24 mouse cellular contexts compared by ENCODE assay signal in the genomic region with DNA sequence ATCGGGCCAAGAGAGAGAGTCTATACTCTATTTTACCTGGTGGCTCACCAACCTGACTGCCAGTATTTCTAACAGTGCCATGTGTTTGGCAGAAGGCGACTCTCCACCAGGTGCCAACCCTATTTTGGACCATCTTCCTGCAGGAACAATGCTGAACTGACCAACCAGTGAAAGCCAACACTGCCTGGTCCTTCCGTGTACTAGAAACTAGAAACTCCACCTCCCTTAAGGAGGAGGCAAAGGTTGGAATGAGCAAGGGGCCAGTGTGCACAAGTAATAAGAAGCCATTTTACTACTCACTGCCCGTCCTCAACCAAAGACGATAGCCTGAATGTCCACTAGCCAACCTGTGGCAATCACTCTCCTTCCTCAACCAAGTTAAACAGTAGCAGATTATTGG. TPM values are rescaled to one million over a fixed set of nuclear protein-coding genes. Genes with fewer than 3 reads are reported as not detected.
A peak's percentile ranks its signal among the peaks of the same experiment; 100 is the strongest.
DNase-seq lines count a peak whose midpoint lies in the region; ATAC-seq and TF ChIP-seq lines count a peak whose summit lies in the region.
"Had no signal": no experiment of that assay in that cellular context is flagged by ENCODE, and none has a peak within 500 bp of the region (broad histone marks: within the 10 kb centered on the region; RNA-seq: fewer than 3 reads in every experiment).

No protein-coding gene starts in this region.

- 88% methylated on average over 5 of the region's 5 CpGs for WGBS in heart, embryonic 10.5 days
- 61% methylated on average over 5 of the region's 5 CpGs for WGBS in kidney, adult 2 months
- whole genome bisulfite sequencing in kidney, embryonic 14.5 days, result 78% methylated on average over 5 of the region's 5 CpGs
- 91% methylated on average over 5 of the region's 5 CpGs for WGBS in midbrain, embryonic 11.5 days
- 91% methylated on average over 5 of the region's 5 CpGs for WGBS in midbrain, embryonic 10.5 days

- H3K4me1 ChIP-seq in heart, embryonic 10.5 days, result peaks cover 42% of the 10 kb centered on the region
- H3K4me1 ChIP-seq in kidney, adult 2 months (ENCODE audit: control insufficient read depth, insufficient read depth, low read length), result peaks cover 18% of the 10 kb centered on the region; the same call in 1 of the 2 replicates
- H3K4me1 ChIP-seq in kidney, embryonic 14.5 days (ENCODE audit: control insufficient read depth, insufficient read depth, low read length), result 0 out of 2 replicates have a peak, but pooled peaks cover 6% of the 10 kb centered on the region
- peaks cover 6% of the 10 kb centered on the region; the same call in 1 of the 2 replicates for H3K4me1 ChIP-seq in midbrain, embryonic 11.5 days (ENCODE audit: control insufficient read depth, insufficient read depth, low read length)
- H3K4me1 ChIP-seq in midbrain, embryonic 10.5 days, result peaks cover 38% of the 10 kb centered on the region

- TF ChIP-seq POLR2A in kidney, adult 2 months (IDR thresholded peaks at IDR 0.05; ENCODE audit: low read depth, low read length), result no peak

- H3K4me2 ChIP-seq in kidney, embryonic 14.5 days (replicated peaks; ENCODE audit: low read depth, low read length), result no peak overlapping the region
- no peak overlapping the region for H3K4me2 ChIP-seq in midbrain, embryonic 11.5 days
- H3K4me2 ChIP-seq: embryonic facial prominence, embryonic 13.5 days; embryonic facial prominence, embryonic 15.5 days; forebrain, embryonic 12.5 days had no signal

- intact Hi-C loops in heart, postnatal 25 days (cut with DNase I), result no loop called here

- H3K9me3 ChIP-seq in heart, embryonic 10.5 days, result no peaks in the 10 kb centered on the region
- no peaks in the 10 kb centered on the region for H3K9me3 ChIP-seq in kidney, embryonic 14.5 days (ENCODE audit: control insufficient read depth, low read length)
- H3K9me3 ChIP-seq in midbrain, embryonic 11.5 days (ENCODE audit: control insufficient read depth, low read length), result no peaks in the 10 kb centered on the region
- no peaks in the 10 kb centered on the region for H3K9me3 ChIP-seq in midbrain, embryonic 10.5 days (replicated peaks)
- H3K9me3 ChIP-seq: embryonic facial prominence, embryonic 13.5 days; embryonic facial prominence, embryonic 15.5 days; forebrain, embryonic 10.5 days; forebrain, embryonic 12.5 days had no signal

- H3K27ac ChIP-seq in heart, embryonic 10.5 days, result no peak overlapping the region
- H3K27ac ChIP-seq in kidney, adult 2 months (ENCODE audit: insufficient read depth, low read depth, low read length), result no peak overlapping the region
- no peak overlapping the region for H3K27ac ChIP-seq in kidney, embryonic 14.5 days (ENCODE audit: low read depth, low read length)
- no peak overlapping the region for H3K27ac ChIP-seq in midbrain, embryonic 11.5 days (ENCODE audit: low read depth, low read length)
- no peak overlapping the region for H3K27ac ChIP-seq in midbrain, embryonic 10.5 days (replicated peaks)
- H3K27ac ChIP-seq: embryonic facial prominence, embryonic 13.5 days; embryonic facial prominence, embryonic 15.5 days; forebrain, embryonic 10.5 days; forebrain, embryonic 12.5 days had no signal

- no peak overlapping the region for H3K9ac ChIP-seq in kidney, embryonic 14.5 days (ENCODE audit: low read depth, low read length)
- no peak overlapping the region for H3K9ac ChIP-seq in midbrain, embryonic 11.5 days (ENCODE audit: low read length)
- H3K9ac ChIP-seq: embryonic facial prominence, embryonic 13.5 days; embryonic facial prominence, embryonic 15.5 days; forebrain, embryonic 12.5 days had no signal

- no peak overlapping the region for H3K4me3 ChIP-seq in heart, embryonic 10.5 days
- H3K4me3 ChIP-seq in kidney, adult 2 months (ENCODE audit: insufficient read depth, low read depth, low read length), result no peak overlapping the region
- no peak overlapping the region for H3K4me3 ChIP-seq in kidney, embryonic 14.5 days (ENCODE audit: low read length)
- H3K4me3 ChIP-seq in midbrain, embryonic 11.5 days (ENCODE audit: low read depth, low read length), result no peak overlapping the region
- H3K4me3 ChIP-seq in midbrain, embryonic 10.5 days, result no peak overlapping the region
- H3K4me3 ChIP-seq: embryonic facial prominence, embryonic 13.5 days; embryonic facial prominence, embryonic 15.5 days; erythroblast, embryonic 14.5 days; forebrain, embryonic 10.5 days; forebrain, embryonic 12.5 days had no signal

- peak; percentile 50 for DNase-seq in heart, embryonic 10.5 days (ENCODE audit: low spot score)
- no peak for DNase-seq in heart, postnatal 25 days (ENCODE audit: low spot score)
- DNase-seq in kidney, adult 2 months, result peak; percentile 59
- DNase-seq in kidney, postnatal 36 days, result peak; percentile 35 to 51
- DNase-seq in kidney, postnatal 10 days, result no peak
- DNase-seq in midbrain, embryonic 11.5 days (ENCODE audit: low spot score, missing footprints), result peak; percentile 51
- no peak for DNase-seq in midbrain, embryonic 10.5 days (ENCODE audit: low spot score)
- DNase-seq: adrenal gland, adult 2 months; adrenal gland, postnatal 10 days; adrenal gland, postnatal 25 days; cerebellum, adult 11 months; cerebellum, adult 9-10 months; cerebellum, postnatal 36 days; embryo, embryonic 11 days had no signal

- peaks cover 10% of the 10 kb centered on the region; the same call in 1 of the 2 replicates for H3K27me3 ChIP-seq in heart, embryonic 10.5 days (ENCODE audit: insufficient read depth, poor library complexity, severe bottlenecking)
- no peaks in the 10 kb centered on the region for H3K27me3 ChIP-seq in kidney, adult 2 months (replicated peaks; ENCODE audit: control insufficient read depth, insufficient read depth, low read length)
- peaks cover 4% of the 10 kb centered on the region; the same call in 1 of the 2 replicates for H3K27me3 ChIP-seq in kidney, embryonic 14.5 days (ENCODE audit: control insufficient read depth, insufficient read depth, low read length)
- H3K27me3 ChIP-seq in midbrain, embryonic 11.5 days (ENCODE audit: control insufficient read depth, insufficient read depth, low read length), result peaks cover 6% of the 10 kb centered on the region
- H3K27me3 ChIP-seq in midbrain, embryonic 10.5 days (ENCODE audit: low read depth, poor library complexity, severe bottlenecking), result peaks cover 41% of the 10 kb centered on the region
- H3K27me3 ChIP-seq: embryonic facial prominence, embryonic 15.5 days had no signal

- no peak for TF ChIP-seq CTCF in kidney, adult 2 months (conservative IDR thresholded peaks at IDR 0.05; ENCODE audit: insufficient read depth, insufficient read length, low read depth, low read length)

- peaks cover 4% of the 10 kb centered on the region; the same call in 1 of the 2 replicates for H3K36me3 ChIP-seq in heart, embryonic 10.5 days
- no peaks in the 10 kb centered on the region for H3K36me3 ChIP-seq in kidney, adult 2 months (ENCODE audit: control insufficient read depth, insufficient read depth, low read length)
- no peaks in the 10 kb centered on the region for H3K36me3 ChIP-seq in kidney, embryonic 14.5 days (ENCODE audit: control insufficient read depth, insufficient read depth, low read length)
- H3K36me3 ChIP-seq in midbrain, embryonic 11.5 days (ENCODE audit: control insufficient read depth, insufficient read depth, low read length), result no peaks in the 10 kb centered on the region
- no peaks in the 10 kb centered on the region for H3K36me3 ChIP-seq in midbrain, embryonic 10.5 days
- H3K36me3 ChIP-seq: embryonic facial prominence, embryonic 15.5 days; forebrain, embryonic 10.5 days; forebrain, embryonic 12.5 days had no signal

- ATAC-seq in kidney, embryonic 14.5 days (ENCODE audit: low FRiP score, low TSS enrichment), result no peak
- ATAC-seq in midbrain, embryonic 11.5 days (ENCODE audit: low FRiP score), result no peak
- ATAC-seq: forebrain, embryonic 14.5 days; forebrain, embryonic 16.5 days had no signal

RNA-seq across cellular contexts. Expression of a gene that starts 4.0 kb away (rescaled TPM):
- 23.9 and 26.3 TPM in 2 replicates for polyA plus RNA-seq in heart, embryonic 10.5 days (2016; fragmentation: Nextera tagmentation; extraction: Ambion mirVana)
- 1 to 10 TPM; 2.7 to 4.6 TPM for total RNA-seq in heart, postnatal 25 days (2021)
- polyA plus RNA-seq in kidney, adult 2 months (2012; rRNA removed), result 119 and 132 TPM in 2 replicates
- 39.1 and 102 TPM in 2 replicates for polyA plus RNA-seq in kidney, embryonic 14.5 days (2014; fragmentation: Nextera tagmentation; extraction: Ambion mirVana)
- 7.6 and 7.9 TPM in 2 replicates for polyA plus RNA-seq in midbrain, embryonic 11.5 days (2014; fragmentation: Nextera tagmentation; extraction: Ambion mirVana)
- 9.0 and 10.2 TPM in 2 replicates for polyA plus RNA-seq in midbrain, embryonic 10.5 days (2016; fragmentation: Nextera tagmentation; extraction: Ambion mirVana)
- total RNA-seq: common myeloid progenitor, adult 5-6 weeks; MEL had no signal
- polyA plus RNA-seq: erythroblast, embryonic 14.5 days had no signal

Comparison
In these comparisons a context has a peak if more than half of its experiments do, and no peak if none do; other contexts are left out.
1. DNase-seq: peak in heart, embryonic 10.5 days (single experiment), kidney, adult 2 months (single experiment), kidney, postnatal 36 days (2 of 2) and midbrain, embryonic 11.5 days (single experiment); none in heart, postnatal 25 days (single experiment), kidney, postnatal 10 days (single experiment) and midbrain, embryonic 10.5 days (single experiment).